Mouse (Mus musculus): ENCODE measurements at regions not wholly inside any gene's neighbourhood (a gene's known extent, or its start where the extent isn't known, plus 50 kb on each side); places are given as distances from the start of the nearest gene placed in this dataset.

GRCm38 (mm10) chr1:184547650-184548235, 184.7 kb downstream of the Hlx start:
- TF ChIP-seq USF1 (IDR thresholded peaks at IDR 0.05; ENCODE audit: low read depth, low read length): no peak
- TF ChIP-seq POLR2A (IDR thresholded peaks at IDR 0.05; ENCODE audit: control insufficient read depth in 1 of 2, insufficient read depth in 1 of 2, low read depth in 1 of 2, low read length in 2 of 2, poor library complexity in 1 of 2): no peak
- no peak for TF ChIP-seq BHLHE40 (IDR thresholded peaks at IDR 0.05; ENCODE audit: borderline replicate concordance, low read depth, low read length)
- no peak for TF ChIP-seq CTCF (IDR thresholded peaks at IDR 0.05 in 2 of 3, conservative IDR thresholded peaks at IDR 0.05 in 1 of 3; ENCODE audit: control insufficient read depth in 1 of 3, insufficient read depth in 1 of 3, low read depth in 2 of 3, low read length in 3 of 3, poor library complexity in 1 of 3, severe bottlenecking in 1 of 3)
- no peak for TF ChIP-seq TAL1 (IDR thresholded peaks at IDR 0.05; ENCODE audit: low read length)

Measured in MEL (cell line).